Comparison of ENCODE assay signal across 29 mouse cellular contexts in genomic region chr1:98028468-98028867, GRCm38 (mm10).
DNase-seq lines count a peak whose midpoint lies in the region; ATAC-seq and TF ChIP-seq lines count a peak whose summit lies in the region.
"Had no signal": no experiment of that assay in that cellular context is flagged by ENCODE, and none has a peak within 500 bp of the region (broad histone marks: within the 10 kb centered on the region; RNA-seq: fewer than 3 reads in every experiment).

No protein-coding gene starts in this region.

- no peak for TF ChIP-seq CTCF in liver, postnatal 0 days (IDR thresholded peaks at IDR 0.05; ENCODE audit: low read depth)
- TF ChIP-seq CTCF in liver, embryonic 14.5 days (IDR thresholded peaks at IDR 0.05; ENCODE audit: low read depth) = no peak

- H3K27ac ChIP-seq in liver, postnatal 0 days (ENCODE audit: low read depth) = no peak overlapping the region
- no peak overlapping the region for H3K27ac ChIP-seq in liver, embryonic 14.5 days
- H3K27ac ChIP-seq in hindbrain, embryonic 10.5 days = no peak overlapping the region
- H3K27ac ChIP-seq in hindbrain, embryonic 16.5 days (ENCODE audit: low read depth, low read length) = no peak overlapping the region
- H3K27ac ChIP-seq: heart, adult 2 months; hindbrain, embryonic 14.5 days; layer of hippocampus, adult 2 months; midbrain, embryonic 12.5 days; neural tube, embryonic 13.5 days; stomach, embryonic 15.5 days had no signal

- intact Hi-C loops in left cerebral cortex, postnatal 10 days (cut with DNase I) = no loop called here

- no peaks in the 10 kb centered on the region for H3K27me3 ChIP-seq in liver, postnatal 0 days (ENCODE audit: insufficient read depth, low read length)
- H3K27me3 ChIP-seq in liver, embryonic 14.5 days (ENCODE audit: control insufficient read depth, insufficient read depth, low read length) = no peaks in the 10 kb centered on the region
- no peaks in the 10 kb centered on the region for H3K27me3 ChIP-seq in myocyte (ENCODE audit: control insufficient read depth, insufficient read depth, insufficient read length)
- H3K27me3 ChIP-seq in hindbrain, embryonic 10.5 days (ENCODE audit: insufficient read depth, poor library complexity, severe bottlenecking) = no peaks in the 10 kb centered on the region
- no peaks in the 10 kb centered on the region for H3K27me3 ChIP-seq in hindbrain, embryonic 16.5 days (replicated peaks; ENCODE audit: control insufficient read depth, insufficient read depth, low read length)
- H3K27me3 ChIP-seq: heart, embryonic 12.5 days; midbrain, embryonic 12.5 days; neural tube, embryonic 13.5 days; stomach, embryonic 15.5 days had no signal

- no peak overlapping the region for H3ac ChIP-seq in myocyte (ENCODE audit: control insufficient read depth, insufficient read length)

- peak; percentile 29 for DNase-seq in liver
- DNase-seq in liver, postnatal 0 days = no peak
- DNase-seq in c-Kit-positive CD71-positive TER-119-negative erythroid progenitor cells, embryonic 14.5 days (ENCODE audit: low read depth) = peak; percentile 43
- peak in 2 of 3 experiments; percentile 7 to 9 for DNase-seq in liver, embryonic 14.5 days (ENCODE audit: low read depth in 3 of 3, low spot score in 3 of 3)
- no peak for DNase-seq in hindbrain, embryonic 10.5 days (ENCODE audit: low spot score)
- DNase-seq in left cerebral cortex, postnatal 10 days (ENCODE audit: extremely low spot score in 1 of 2, low spot score in 2 of 2) = no peak
- DNase-seq: adrenal gland, adult 8-10 months; cerebellum, adult 18-20 months; cerebellum, postnatal 14 days; gastrocnemius, postnatal 36 days; heart, adult 2 months; heart, postnatal 4 days; kidney, adult 2 months; kidney, postnatal 36 days; left cerebral cortex, postnatal 4 days; lung, adult 18-20 months; lung, postnatal 4 days; right cerebral cortex, postnatal 14 days; thymus, postnatal 14 days had no signal

- H3K9me3 ChIP-seq in liver, postnatal 0 days (ENCODE audit: low read length) = no peaks in the 10 kb centered on the region
- H3K9me3 ChIP-seq in liver, embryonic 14.5 days (ENCODE audit: control insufficient read depth, low read length) = no peaks in the 10 kb centered on the region
- no peaks in the 10 kb centered on the region for H3K9me3 ChIP-seq in hindbrain, embryonic 10.5 days
- no peaks in the 10 kb centered on the region for H3K9me3 ChIP-seq in hindbrain, embryonic 16.5 days (ENCODE audit: control insufficient read depth, low read length)
- H3K9me3 ChIP-seq: midbrain, embryonic 12.5 days; stomach, embryonic 15.5 days had no signal

- H3K36me3 ChIP-seq in liver, postnatal 0 days (replicated peaks; ENCODE audit: insufficient read depth, low read length) = no peaks in the 10 kb centered on the region
- no peaks in the 10 kb centered on the region for H3K36me3 ChIP-seq in liver, embryonic 14.5 days (replicated peaks; ENCODE audit: control insufficient read depth, insufficient read depth, low read depth)
- H3K36me3 ChIP-seq in myocyte (ENCODE audit: control insufficient read depth, insufficient read depth) = no peaks in the 10 kb centered on the region
- no peaks in the 10 kb centered on the region for H3K36me3 ChIP-seq in hindbrain, embryonic 10.5 days
- no peaks in the 10 kb centered on the region for H3K36me3 ChIP-seq in hindbrain, embryonic 16.5 days (ENCODE audit: control insufficient read depth, insufficient read depth, low read length)
- H3K36me3 ChIP-seq: midbrain, embryonic 12.5 days; neural tube, embryonic 13.5 days; stomach, embryonic 15.5 days had no signal

- TF ChIP-seq EP300 in liver, postnatal 0 days (IDR thresholded peaks at IDR 0.05; ENCODE audit: low read depth) = no peak
- no peak for TF ChIP-seq EP300 in liver, embryonic 14.5 days (IDR thresholded peaks at IDR 0.05; ENCODE audit: low read depth)

- 59% methylated on average over 5 of the region's 5 CpGs for WGBS in liver, postnatal 0 days (ENCODE audit: insufficient replicate concordance)
- WGBS in liver, embryonic 14.5 days (ENCODE audit: insufficient replicate concordance) = 31% methylated on average over 5 of the region's 5 CpGs
- 91% methylated on average over 5 of the region's 5 CpGs for WGBS in hindbrain, embryonic 10.5 days
- 92% methylated on average over 5 of the region's 5 CpGs for WGBS in hindbrain, embryonic 16.5 days

- H3K4me2 ChIP-seq in liver, postnatal 0 days (ENCODE audit: low read depth, low read length) = no peak overlapping the region
- no peak overlapping the region for H3K4me2 ChIP-seq in liver, embryonic 14.5 days (ENCODE audit: low read depth)
- H3K4me2 ChIP-seq in myocyte (ENCODE audit: low read depth) = peak overlapping the region; percentile 43
- H3K4me2 ChIP-seq in hindbrain, embryonic 16.5 days (ENCODE audit: low read length) = no peak overlapping the region
- H3K4me2 ChIP-seq: heart, embryonic 12.5 days; hindbrain, embryonic 14.5 days; midbrain, embryonic 12.5 days; neural tube, embryonic 13.5 days; stomach, embryonic 15.5 days had no signal

- H3K4me3 ChIP-seq in liver, postnatal 0 days (ENCODE audit: low read depth, low read length) = no peak overlapping the region
- no peak overlapping the region for H3K4me3 ChIP-seq in liver, embryonic 14.5 days (ENCODE audit: insufficient read depth in 1 of 2, low read depth in 2 of 2, low read length in 2 of 2)
- H3K4me3 ChIP-seq in myocyte = no peak overlapping the region
- no peak overlapping the region for H3K4me3 ChIP-seq in hindbrain, embryonic 10.5 days
- H3K4me3 ChIP-seq in hindbrain, embryonic 16.5 days (ENCODE audit: low read length) = no peak overlapping the region
- H3K4me3 ChIP-seq: heart, adult 2 months; heart, embryonic 12.5 days; layer of hippocampus, adult 2 months; midbrain, embryonic 12.5 days; neural tube, embryonic 13.5 days; stomach, embryonic 15.5 days had no signal

- H3K4me1 ChIP-seq in liver, postnatal 0 days (ENCODE audit: insufficient read depth) = no peaks in the 10 kb centered on the region
- no peaks in the 10 kb centered on the region for H3K4me1 ChIP-seq in liver, embryonic 14.5 days (replicated peaks; ENCODE audit: control insufficient read depth in 2 of 2, insufficient read depth in 2 of 2, low read length in 1 of 2)
- H3K4me1 ChIP-seq in hindbrain, embryonic 10.5 days (replicated peaks) = no peaks in the 10 kb centered on the region
- no peaks in the 10 kb centered on the region for H3K4me1 ChIP-seq in hindbrain, embryonic 16.5 days (ENCODE audit: control insufficient read depth, insufficient read depth, low read depth, low read length)
- H3K4me1 ChIP-seq: heart, embryonic 12.5 days; midbrain, embryonic 12.5 days; neural tube, embryonic 13.5 days; stomach, embryonic 15.5 days had no signal

- no peak overlapping the region for H3K9ac ChIP-seq in liver, postnatal 0 days (replicated peaks)
- H3K9ac ChIP-seq in liver, embryonic 14.5 days (replicated peaks) = no peak overlapping the region
- no peak overlapping the region for H3K9ac ChIP-seq in hindbrain, embryonic 16.5 days (ENCODE audit: low read depth, low read length)
- H3K9ac ChIP-seq: heart, embryonic 12.5 days; hindbrain, embryonic 14.5 days; midbrain, embryonic 12.5 days; neural tube, embryonic 13.5 days; stomach, embryonic 15.5 days had no signal

- ATAC-seq in liver, postnatal 0 days = no peak
- ATAC-seq in liver, embryonic 14.5 days (ENCODE audit: insufficient read depth) = no peak
- no peak for ATAC-seq in hindbrain, embryonic 16.5 days
- ATAC-seq: forebrain, embryonic 14.5 days; inflammation-experienced regulatory T-cells, adult 6 months had no signal

- TF ChIP-seq POLR2A in myocyte (IDR thresholded peaks at IDR 0.05; ENCODE audit: insufficient read length, low read depth) = no peak

- no peaks in the 10 kb centered on the region for H3K79me2 ChIP-seq in myocyte (ENCODE audit: control insufficient read depth, insufficient read depth)

TF ChIP-seq in myocyte, 11 proteins besides CTCF, POLR2A, EP300 and RAD21:
- no peak for TF ChIP-seq E2F4 (IDR thresholded peaks at IDR 0.05; ENCODE audit: insufficient read depth)
- no peak for TF ChIP-seq MYOD1 (IDR thresholded peaks at IDR 0.05; ENCODE audit: control insufficient read depth in 1 of 3, insufficient read length in 2 of 3, low read depth in 2 of 3)
- no peak for TF ChIP-seq MYOG (IDR thresholded peaks at IDR 0.05; ENCODE audit: control insufficient read depth in 1 of 3, insufficient read depth in 1 of 3, insufficient read length in 2 of 3, low read depth in 2 of 3)

Comparison
In these comparisons a context has a peak if more than half of its experiments do, and no peak if none do; other contexts are left out.
1. DNase-seq: peak in liver (single experiment), c-Kit-positive CD71-positive TER-119-negative erythroid progenitor cells, embryonic 14.5 days (single experiment) and liver, embryonic 14.5 days (2 of 3); none in liver, postnatal 0 days (single experiment), hindbrain, embryonic 10.5 days (single experiment) and left cerebral cortex, postnatal 10 days (0 of 2).